Mouse (Mus musculus) forebrain, embryonic 16.5 days (tissue): Measurements from ENCODE around the gene Aldh18a1. TPM values are rescaled to one million over a fixed set of nuclear protein-coding genes. Genes with fewer than 3 reads are reported as not detected.
A peak's percentile ranks its signal among the peaks of the same experiment; 100 is the strongest.

Source experiments
- ATAC-seq: fragments of 200-750 bp; cut with Nextera tagmentation; 2 replicates; pipeline ENCODE4 v1.8.0; 2017; ENCODE audit warnings: mild to moderate bottlenecking, moderate library complexity
- H3K27ac ChIP-seq: fragments of 300-500 bp; sonication (generic); 2 replicates; pipeline ENCODE4 v1.5.1; 2014; ENCODE audit warnings: low read length, control low read depth
- H3K27me3 ChIP-seq: fragments of 300-500 bp; sonication (generic); replicated peaks from 2 replicates; pipeline ENCODE4 v1.6.1; 2014; ENCODE audit warnings: low read length; ENCODE audit not compliant: control insufficient read depth, insufficient read depth
- H3K36me3 ChIP-seq: fragments of 300-500 bp; sonication (generic); 2 replicates; pipeline ENCODE4 v1.6.1; 2014; ENCODE audit not compliant: control insufficient read depth, insufficient read depth
- H3K4me1 ChIP-seq: fragments of 300-500 bp; sonication (generic); replicated peaks from 2 replicates; pipeline ENCODE4 v1.6.1; 2014; ENCODE audit warnings: low read length; ENCODE audit not compliant: control insufficient read depth, insufficient read depth
- H3K4me2 ChIP-seq: fragments of 300-500 bp; sonication (generic); 2 replicates; pipeline ENCODE4 v1.6.1; 2014; ENCODE audit warnings: mild to moderate bottlenecking, low read length, control low read depth
- H3K4me3 ChIP-seq: fragments of 300-500 bp; sonication (generic); replicated peaks from 2 replicates; pipeline ENCODE4 v1.5.1; 2014; ENCODE audit warnings: mild to moderate bottlenecking, low read length, control low read depth
- H3K9ac ChIP-seq: fragments of 300-500 bp; sonication (generic); replicated peaks from 2 replicates; pipeline ENCODE4 v1.6.1; 2014; ENCODE audit warnings: low read depth, low read length, control low read depth
- H3K9me3 ChIP-seq: fragments of 300-500 bp; sonication (generic); 2 replicates; pipeline ENCODE4 v1.6.1; 2016; ENCODE audit warnings: low read length; ENCODE audit not compliant: control insufficient read depth
- WGBS: fragments of 180-500 bp; shearing (Covaris S2); extraction: QIAGEN DNeasy Blood & Tissue Kit; methylation state at CpG from one replicate; pipeline ENCODE4 v1.1.7; 2014; 5-methylcytosine and 5-hydroxymethylcytosine counted together
- polyA plus RNA-seq: library from polyadenylated mRNA; unstranded; fragments of >200 nt; fragmentation: Nextera tagmentation; extraction: Ambion mirVana; gene quantifications from 2 replicates; pipeline ENCODE4 v1.2.1, GENCODE M21; 2015

Gene Aldh18a1
- polyA plus RNA-seq, 1 experiment from 2014 or later, result 83.4 TPM

DNA sequence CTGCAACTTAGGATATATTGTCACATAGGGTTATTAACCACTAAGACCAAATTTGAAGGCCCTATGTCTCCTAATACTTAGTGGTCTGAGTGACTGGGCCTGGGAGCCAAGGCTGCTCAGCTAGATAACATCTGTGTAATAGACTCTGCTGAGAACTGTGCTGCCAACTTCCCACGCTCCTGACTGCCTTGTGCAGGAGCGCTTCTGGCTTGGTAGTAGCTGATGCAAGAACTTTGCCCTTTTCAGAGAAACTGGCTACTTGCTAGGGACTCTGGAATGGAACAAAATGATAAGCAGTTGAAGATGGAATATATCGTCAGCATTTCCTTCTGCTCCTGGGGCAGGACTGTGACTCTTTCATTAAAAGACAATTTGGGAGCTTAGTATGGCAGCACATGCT lies 7.0 kb upstream of the Aldh18a1 start:
- Histone ChIP-seq H3K27me3 (no peaks in the 10 kb centered on the region), H3K4me1 (no peaks in the 10 kb centered on the region; the same call in 1 of the 2 replicates), H3K4me3 (no peak overlapping the region), H3K4me2 (no peak overlapping the region), H3K27ac (no peak overlapping the region), H3K9ac (no peak overlapping the region), H3K36me3 (no peaks in the 10 kb centered on the region; the same call in none of the 2 replicates), H3K9me3 (no peaks in the 10 kb centered on the region)
- 92% methylated on average over 3 of the region's 3 CpGs for WGBS
- ATAC-seq, result no peak

GRCm38 (mm10) chr19:40589530-40589880 lies 1.2 kb upstream of the Aldh18a1 start:
- 0% methylated on average over 10 of the region's 10 CpGs for WGBS
- ATAC-seq, result no peak; the same call in 1 of the 2 replicates

DNA sequence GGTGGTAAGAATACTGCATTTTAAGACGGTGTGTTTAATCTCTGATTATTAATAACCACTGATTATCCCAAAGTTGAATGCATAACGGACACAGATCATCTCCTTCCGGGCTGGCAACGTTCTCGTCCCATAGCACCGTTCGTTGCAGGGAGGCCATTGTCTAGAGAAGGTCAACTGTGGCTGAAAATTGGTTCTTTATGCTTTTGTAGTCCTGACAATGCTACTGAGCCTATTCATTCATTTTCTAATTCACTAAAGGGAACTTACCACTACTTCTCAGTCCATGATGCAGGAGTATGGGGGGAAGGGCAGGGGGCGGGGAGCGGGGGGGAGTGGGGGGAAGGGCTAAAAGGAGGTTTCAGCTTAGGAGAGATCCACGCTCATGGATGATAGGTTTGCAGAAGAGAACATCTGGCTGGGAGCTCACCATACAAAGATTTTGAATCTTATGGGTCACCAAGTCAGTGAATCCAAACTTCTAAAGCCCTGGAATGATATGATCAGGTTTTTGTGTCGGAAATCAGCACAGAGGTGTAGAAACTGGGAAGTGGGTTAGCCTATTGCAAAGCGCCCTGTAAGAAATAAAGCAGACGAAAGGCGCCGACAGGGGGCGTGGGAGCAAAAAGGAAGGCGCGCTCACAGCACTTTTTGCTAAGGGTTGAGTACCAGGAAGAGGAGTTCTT lies 725 bp upstream of the Aldh18a1 start:
- peak overlapping the region; percentile 73 for H3K4me3 ChIP-seq
- no peaks in the 10 kb centered on the region for H3K36me3 ChIP-seq
- H3K27ac ChIP-seq, result peak overlapping the region; percentile 56
- peak overlapping the region; percentile 63 for H3K4me2 ChIP-seq
- H3K4me1 ChIP-seq, result peaks cover 17% of the 10 kb centered on the region
- no peaks in the 10 kb centered on the region for H3K27me3 ChIP-seq
- WGBS, result under 1% methylated on average over 18 of the region's 18 CpGs
- peak; percentile 74 for ATAC-seq
- H3K9ac ChIP-seq, result peak overlapping the region; percentile 44
- no peaks in the 10 kb centered on the region for H3K9me3 ChIP-seq

More at GRCm38 (mm10) chr19:40589530-40589880, 1.2 kb upstream of the Aldh18a1 start:
- peak overlapping the region; percentile 56 for H3K27ac ChIP-seq
- no peaks in the 10 kb centered on the region; the same call in 1 of the 2 replicates for H3K36me3 ChIP-seq
- H3K4me3 ChIP-seq, result peak overlapping the region; percentile 73
- no peaks in the 10 kb centered on the region for H3K27me3 ChIP-seq
- H3K4me2 ChIP-seq, result peak overlapping the region; percentile 63
- H3K4me1 ChIP-seq, result peaks cover 17% of the 10 kb centered on the region
- H3K9ac ChIP-seq, result peak overlapping the region; percentile 44
- no peaks in the 10 kb centered on the region for H3K9me3 ChIP-seq

GRCm38 (mm10) chr19:40587491-40588292 lies 571 bp downstream of the Aldh18a1 start:
- Histone ChIP-seq H3K4me2 (peak overlapping the region; percentile 67), H3K27me3 (no peaks in the 10 kb centered on the region), H3K4me1 (peaks cover 17% of the 10 kb centered on the region), H3K9me3 (no peaks in the 10 kb centered on the region), H3K36me3 (no peaks in the 10 kb centered on the region), H3K4me3 (peak overlapping the region; percentile 73), H3K9ac (peak overlapping the region; percentile 78), H3K27ac (no peak overlapping the region)
- 3% methylated on average over 23 of the region's 30 CpGs for WGBS
- ATAC-seq, result peak; percentile 58

- Histone ChIP-seq H3K4me1 (peaks cover 17% of the 10 kb centered on the region), H3K9ac (0 out of 2 replicates have a peak overlapping the region, but pooled peaks have one; percentile 5), H3K4me2 (peak overlapping the region; percentile 67), H3K9me3 (no peaks in the 10 kb centered on the region), H3K27ac (no peak overlapping the region), H3K27me3 (no peaks in the 10 kb centered on the region), H3K4me3 (peak overlapping the region; percentile 73), H3K36me3 (peaks cover 2% of the 10 kb centered on the region)
- WGBS, result 64% methylated on average over 7 of the region's 7 CpGs
- ATAC-seq, result no peak
These were observed 1.4 kb downstream of the Aldh18a1 start for GRCm38 (mm10) chr19:40586908-40587307.

GRCm38 (mm10) chr19:40581662-40582061 lies 6.6 kb downstream of the Aldh18a1 start:
- Histone ChIP-seq H3K9ac (no peak overlapping the region), H3K36me3 (peaks cover 21% of the 10 kb centered on the region), H3K27ac (no peak overlapping the region), H3K4me1 (peaks cover 5% of the 10 kb centered on the region), H3K4me3 (no peak overlapping the region), H3K9me3 (no peaks in the 10 kb centered on the region), H3K4me2 (no peak overlapping the region), H3K27me3 (no peaks in the 10 kb centered on the region)
- 95% methylated on average over 5 of the region's 5 CpGs for WGBS
- no peak for ATAC-seq

DNA sequence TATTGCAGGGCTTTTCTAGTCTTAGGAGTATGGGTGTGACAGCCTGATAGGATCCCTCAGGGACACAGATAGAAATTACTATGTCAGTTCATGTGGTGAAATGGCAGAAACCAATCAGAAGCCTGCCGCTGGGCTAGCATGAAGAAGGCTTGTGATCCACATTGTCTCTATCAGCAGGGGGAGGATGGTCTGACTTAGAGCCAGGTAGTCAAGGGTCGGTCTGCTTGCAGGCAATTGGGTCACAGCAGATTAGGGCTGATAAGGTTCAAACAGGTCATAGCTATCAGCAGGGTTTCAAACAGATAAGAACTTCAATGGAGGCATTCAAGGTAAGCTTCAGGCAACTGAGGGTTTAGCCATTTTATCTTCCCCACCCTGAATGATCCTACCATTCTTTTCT lies 7.4 kb downstream of the Aldh18a1 start:
- H3K9ac ChIP-seq, result no peak overlapping the region
- no peaks in the 10 kb centered on the region for H3K9me3 ChIP-seq
- H3K4me1 ChIP-seq, result no peaks in the 10 kb centered on the region
- H3K27me3 ChIP-seq, result no peaks in the 10 kb centered on the region
- H3K4me3 ChIP-seq, result no peak overlapping the region
- H3K36me3 ChIP-seq, result peaks cover 26% of the 10 kb centered on the region
- 94% methylated on average over 2 of the region's 2 CpGs for WGBS
- H3K4me2 ChIP-seq, result no peak overlapping the region
- H3K27ac ChIP-seq, result no peak overlapping the region
- no peak for ATAC-seq

DNA sequence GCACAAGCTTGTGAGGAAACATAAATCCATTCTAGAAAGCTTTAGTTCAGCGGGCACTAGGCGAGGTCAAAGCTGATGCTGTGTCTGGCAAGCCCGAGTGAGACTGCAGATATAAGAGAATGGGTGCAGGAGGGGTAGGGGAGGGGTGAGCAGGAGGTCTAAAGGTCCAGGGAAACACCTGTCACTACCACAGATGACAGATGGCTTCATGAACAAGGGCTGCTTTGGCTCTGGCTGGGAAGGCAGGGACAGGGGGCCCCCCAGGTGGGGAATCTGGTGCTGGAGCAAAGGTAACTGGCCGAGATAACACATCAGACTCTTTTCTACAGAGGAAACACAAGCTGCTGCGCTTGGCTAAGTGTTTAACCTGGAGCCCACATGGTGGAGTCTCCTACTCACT lies 12.8 kb downstream of the Aldh18a1 start:
- Histone ChIP-seq H3K9ac (no peak overlapping the region), H3K4me3 (no peak overlapping the region), H3K4me1 (no peaks in the 10 kb centered on the region), H3K4me2 (no peak overlapping the region), H3K36me3 (peaks cover 55% of the 10 kb centered on the region), H3K9me3 (peaks cover 5% of the 10 kb centered on the region; the same call in 1 of the 2 replicates), H3K27me3 (no peaks in the 10 kb centered on the region), H3K27ac (no peak overlapping the region)
- no peak for ATAC-seq
- 77% methylated on average over 5 of the region's 5 CpGs for WGBS

- Histone ChIP-seq H3K4me2 (no peak overlapping the region), H3K36me3 (peaks cover 64% of the 10 kb centered on the region), H3K9ac (no peak overlapping the region), H3K9me3 (peaks cover 12% of the 10 kb centered on the region), H3K4me1 (no peaks in the 10 kb centered on the region), H3K27me3 (no peaks in the 10 kb centered on the region), H3K4me3 (no peak overlapping the region), H3K27ac (no peak overlapping the region)
- 91% methylated on average over 9 of the region's 9 CpGs for WGBS
- ATAC-seq, result no peak
These were observed 17.5 kb downstream of the Aldh18a1 start for GRCm38 (mm10) chr19:40570726-40571125.
